Mouse (Mus musculus): Measurements from ENCODE around the gene Gm11549.

Gene Gm11549

DNA sequence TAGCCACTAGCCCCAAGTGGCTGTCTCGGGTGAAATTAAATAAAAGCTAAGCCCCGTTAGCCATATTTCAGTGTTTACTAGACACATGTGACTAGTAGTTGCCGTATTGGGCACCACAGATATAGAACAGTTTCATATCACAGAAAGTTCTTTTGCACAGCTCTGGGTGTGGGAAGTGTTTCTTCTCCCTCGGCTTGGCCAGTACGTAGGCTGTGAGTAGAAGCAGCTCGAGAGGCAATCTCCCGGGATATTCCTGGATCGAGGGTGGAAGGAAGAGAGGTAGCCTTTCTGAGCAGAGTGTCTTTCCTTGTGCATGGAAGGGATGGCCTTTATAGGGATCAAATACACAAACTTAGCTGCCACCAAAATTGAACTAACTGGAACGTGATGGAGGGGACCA, 5.4 kb downstream of the Gm11549 start:
- in situ Hi-C loops (cut with MboI) = no loop called here

DNA sequence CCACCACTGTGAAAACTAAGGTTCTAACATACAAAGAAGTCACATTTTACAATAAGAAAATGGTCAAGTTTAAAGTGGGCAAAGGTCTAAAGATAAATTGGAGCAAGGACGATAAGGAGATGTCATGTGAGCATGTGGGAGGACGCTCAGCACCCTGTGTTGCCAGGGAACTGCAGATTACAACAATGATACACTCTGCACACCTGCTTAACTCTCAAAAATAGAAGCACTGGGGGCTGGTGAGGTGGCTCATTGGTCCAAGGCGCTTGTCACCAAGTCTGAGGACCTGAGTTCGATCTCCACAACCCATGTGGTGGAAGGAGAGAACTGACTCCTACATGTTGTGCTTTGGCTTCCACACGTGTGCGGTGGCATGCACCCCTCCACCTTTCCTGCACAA, 10.1 kb downstream of the Gm11549 start:
- in situ Hi-C loops (cut with MboI) = no loop called here

DNA sequence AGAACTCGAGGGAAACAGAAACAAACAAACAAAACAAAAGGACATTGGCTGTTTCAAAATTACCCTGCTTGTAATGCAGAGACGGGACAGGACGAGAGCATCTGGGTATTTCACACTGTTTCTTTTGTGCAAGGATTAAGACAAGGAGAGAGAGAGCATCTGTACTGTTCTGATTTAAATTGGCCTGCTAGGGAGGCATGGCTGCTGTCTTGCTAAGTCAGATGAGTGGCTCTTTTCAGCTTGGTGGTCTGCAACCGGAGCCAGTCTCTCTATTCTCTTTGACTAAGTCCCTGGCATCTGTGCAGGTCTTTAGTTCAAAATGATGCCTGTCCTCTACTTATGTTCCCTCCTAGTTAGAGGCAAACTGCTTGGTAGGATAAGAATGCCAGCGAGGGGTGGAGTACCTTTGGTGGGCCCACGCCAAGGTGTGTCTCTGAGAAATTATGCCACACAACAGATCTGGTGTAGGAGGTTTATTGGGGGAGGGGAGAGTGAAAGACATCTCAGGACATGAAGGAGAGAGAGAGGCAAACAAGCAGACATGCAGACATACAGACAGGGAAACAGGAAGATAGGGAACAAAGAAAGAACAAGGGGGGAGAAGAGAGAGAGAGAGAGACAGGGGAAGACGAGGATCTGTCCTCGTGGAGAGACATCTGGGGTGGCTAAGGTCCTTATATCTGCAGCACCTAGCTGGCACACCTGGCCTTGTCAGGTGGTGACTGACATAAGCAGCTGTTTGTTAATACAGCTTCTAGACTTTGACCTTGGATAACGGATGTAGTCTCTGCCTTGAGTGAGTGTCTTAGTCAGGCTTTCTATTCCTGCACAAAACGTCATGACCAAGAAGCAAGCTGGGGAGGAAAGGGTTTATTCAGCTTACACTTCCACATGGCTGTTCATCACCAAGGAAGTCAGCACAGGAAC, 15.5 kb downstream of the Gm11549 start:
- in situ Hi-C loops (cut with MboI) = no loop called here

DNA sequence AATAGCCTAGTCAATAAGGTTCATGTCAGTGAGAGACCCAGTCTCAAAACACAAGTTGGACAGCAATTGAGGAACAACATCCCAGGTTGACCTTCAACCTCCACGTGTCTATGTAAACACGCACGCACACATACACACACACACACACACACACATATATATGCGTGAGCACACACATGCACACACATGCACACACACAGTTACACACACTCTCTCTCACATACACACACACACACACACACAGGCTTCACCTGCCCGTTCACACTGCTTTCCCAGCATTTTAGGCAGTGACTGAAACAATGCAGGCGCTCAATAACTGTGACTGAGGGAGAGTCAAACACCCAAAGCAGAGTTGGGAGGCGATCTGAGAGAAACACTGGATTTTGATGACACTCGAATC, 16.3 kb downstream of the Gm11549 start:
- in situ Hi-C loops (cut with MboI) = no loop called here

DNA sequence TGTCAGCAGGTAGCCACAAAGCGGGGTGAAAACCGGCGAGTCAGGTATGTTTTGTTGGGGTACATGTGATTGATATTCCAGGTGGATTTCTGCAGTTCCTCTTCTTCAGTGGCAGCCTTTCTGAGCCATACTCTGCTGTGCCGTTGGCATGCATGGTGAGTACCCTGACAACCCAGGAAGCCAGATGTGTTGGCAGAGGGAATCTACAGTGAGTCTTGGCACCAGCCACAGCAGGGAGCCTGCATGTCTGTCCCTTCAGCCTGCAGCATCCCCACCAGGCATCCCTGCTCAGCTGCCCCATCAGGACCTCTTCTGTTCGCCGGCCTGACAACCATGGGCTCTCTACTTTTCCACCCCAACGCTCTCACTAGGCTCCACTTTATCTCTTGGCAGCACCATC, 20.1 kb downstream of the Gm11549 start:
- in situ Hi-C loops (cut with MboI) = no loop called here

DNA sequence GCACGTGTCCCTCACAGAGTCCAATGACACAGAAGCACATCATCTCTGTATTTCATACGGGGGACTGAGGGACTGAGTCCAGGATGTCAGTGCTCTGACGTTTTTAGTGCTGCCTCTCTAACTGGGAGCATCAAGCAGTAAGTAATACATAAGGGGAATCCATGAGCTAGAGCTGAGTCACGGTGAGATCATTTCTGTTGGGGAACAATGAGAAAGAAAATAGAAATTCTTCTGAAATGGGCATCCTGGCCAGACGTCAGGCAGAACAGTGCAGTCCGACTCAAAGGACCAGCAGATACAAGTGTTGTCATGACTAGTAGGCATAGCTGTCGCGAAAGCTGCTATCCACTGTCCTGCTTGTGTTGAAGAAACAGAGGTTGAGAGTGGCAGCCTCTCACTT, 20.6 kb downstream of the Gm11549 start:
- in situ Hi-C loops (cut with MboI) = no loop called here

DNA sequence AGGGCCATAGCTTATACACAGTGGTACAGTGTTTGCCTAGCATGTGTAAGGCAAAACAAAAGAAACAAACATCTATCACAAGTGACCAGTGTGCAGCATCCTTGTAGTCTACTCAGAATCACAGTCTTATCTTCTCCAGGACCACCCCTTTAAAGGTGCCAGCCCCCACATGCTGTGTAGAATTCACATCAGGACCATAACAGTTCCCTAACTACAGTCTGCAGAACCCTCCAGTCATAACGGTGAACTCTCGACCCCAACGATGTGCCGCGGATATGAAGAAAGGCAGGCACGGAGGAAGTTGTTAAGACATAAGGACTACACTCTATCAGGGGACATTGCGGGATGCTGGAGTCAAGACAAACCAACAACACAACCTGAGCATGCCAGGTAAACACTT, 22.2 kb downstream of the Gm11549 start:
- in situ Hi-C loops (cut with MboI) = no loop called here

DNA sequence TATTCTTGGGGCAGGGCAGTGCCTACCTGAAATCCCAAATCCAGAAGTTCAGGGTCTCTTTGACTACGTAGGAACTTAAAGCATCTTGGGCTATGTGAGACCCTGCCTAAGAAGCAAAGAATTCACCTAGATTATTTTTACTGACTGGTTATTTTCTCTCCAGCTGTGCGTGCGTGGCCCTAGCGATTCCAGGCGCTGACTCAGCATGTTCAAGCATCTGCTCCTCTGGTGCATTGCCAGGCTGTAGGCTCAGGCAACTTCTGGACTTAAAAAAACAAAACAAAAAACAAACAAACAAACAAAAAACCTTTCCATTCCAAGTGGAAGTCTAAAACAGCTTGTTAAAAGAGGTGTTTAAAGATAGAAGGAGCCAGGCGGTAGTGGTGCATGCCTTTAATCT, 23.4 kb downstream of the Gm11549 start:
- in situ Hi-C loops (cut with MboI) = no loop called here

DNA sequence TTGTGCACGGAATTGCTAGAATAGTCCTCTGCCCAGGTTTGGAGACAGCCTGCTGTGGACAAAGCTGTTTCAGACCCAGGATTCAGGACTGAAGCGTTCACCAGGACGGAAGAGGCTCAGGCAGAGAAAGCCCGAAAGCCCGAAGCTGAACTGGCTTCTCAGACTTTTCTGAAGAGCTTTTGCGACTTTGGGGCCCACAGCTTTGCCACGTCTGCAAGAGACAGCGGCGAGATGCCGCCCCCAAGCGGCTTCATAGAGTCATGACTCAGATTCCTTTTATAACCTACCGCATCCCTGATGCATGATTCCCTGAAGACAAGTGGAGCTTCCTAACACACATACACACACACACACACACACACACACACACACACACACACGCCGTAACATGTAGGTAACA, 24.9 kb downstream of the Gm11549 start:
- in situ Hi-C loops (cut with MboI) = no loop called here

DNA sequence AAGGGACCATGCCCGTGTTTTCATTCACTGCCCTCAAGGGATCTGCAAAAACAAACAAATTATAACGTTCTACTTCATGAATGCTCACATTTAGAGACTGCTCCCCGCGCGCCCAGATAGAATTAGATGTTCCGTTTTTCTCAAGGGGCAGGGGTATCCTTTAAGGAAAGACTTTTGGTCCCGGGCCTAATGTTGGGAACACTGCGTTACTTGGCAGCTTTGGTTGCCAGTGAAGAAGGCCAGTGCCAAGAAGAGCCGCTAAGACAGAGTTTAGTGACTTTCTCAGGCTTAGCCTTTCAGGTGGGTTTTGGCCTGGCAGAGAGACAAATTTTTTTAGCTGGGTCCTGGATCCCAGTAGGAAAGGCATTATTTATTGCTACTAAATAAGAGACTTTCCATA, 25.3 kb downstream of the Gm11549 start:
- in situ Hi-C loops (cut with MboI) = no loop called here

DNA sequence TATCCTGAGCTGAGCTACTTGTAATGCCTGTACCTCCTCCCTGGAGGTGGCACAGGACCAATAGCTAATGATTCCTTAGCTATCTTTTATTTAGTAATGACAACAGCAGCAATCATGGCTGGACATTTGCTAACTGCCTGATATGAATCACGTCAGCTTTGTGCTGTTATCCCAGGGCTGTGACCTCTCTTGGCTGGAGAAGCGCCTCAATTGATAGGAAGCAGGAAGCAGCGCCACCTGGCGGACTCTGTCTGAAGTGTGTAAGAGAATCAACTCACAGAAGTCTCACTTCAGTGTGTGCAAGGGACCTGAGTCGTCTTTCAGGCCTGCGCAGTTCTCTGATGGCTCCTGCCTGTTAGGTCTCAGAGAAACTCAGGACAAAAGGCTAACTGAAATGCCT, 26.2 kb downstream of the Gm11549 start:
- in situ Hi-C loops (cut with MboI) = no loop called here

DNA sequence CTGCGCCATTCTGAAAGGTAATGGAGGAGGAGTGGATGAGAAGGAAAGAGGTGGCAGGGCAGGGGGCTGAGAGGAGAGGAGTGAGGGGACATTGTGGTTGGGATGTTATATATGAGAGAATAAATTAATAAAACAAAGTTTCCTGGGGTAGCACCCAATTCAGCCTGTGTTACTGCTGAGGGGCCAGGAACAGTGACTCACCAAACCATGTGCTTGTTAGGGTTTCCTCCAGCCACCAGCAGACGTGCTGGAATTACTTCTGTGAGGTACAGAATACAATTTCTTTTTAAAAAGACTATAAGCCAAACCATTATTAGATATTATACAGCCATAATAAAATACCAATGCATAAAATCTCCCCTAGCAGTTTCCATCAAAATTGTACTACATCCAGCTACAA, 27.0 kb downstream of the Gm11549 start:
- in situ Hi-C loops (cut with MboI) = no loop called here

DNA sequence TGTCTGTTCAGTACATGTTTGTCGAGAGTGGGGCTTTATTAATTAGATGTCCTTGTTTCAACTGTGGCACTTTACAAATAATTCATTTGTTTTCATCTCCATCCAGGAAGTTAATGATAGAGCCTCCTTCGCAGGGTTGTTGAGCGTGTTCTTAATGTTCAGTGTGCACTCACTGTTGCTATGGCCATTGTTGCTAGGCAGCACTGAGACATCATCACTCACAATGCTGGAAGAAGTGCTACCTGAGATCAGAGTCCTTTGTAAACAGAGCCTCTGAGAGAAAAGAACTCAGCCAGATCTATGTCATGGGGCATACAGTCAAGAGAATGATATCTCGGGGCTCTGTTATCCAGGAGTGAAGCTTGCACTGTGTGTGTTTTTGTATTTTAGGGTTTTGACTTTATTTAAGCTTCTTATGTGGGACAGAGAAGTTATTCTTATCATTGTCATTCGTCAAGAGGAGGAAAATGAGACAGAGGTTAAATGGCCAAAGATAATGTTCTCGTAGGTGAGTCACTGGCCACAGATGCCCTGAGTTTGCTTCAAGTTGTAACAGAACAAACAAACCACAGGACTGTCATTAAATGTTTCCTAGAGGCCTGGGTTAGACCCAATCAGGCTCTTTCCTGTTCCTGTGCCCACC, 27.9 kb downstream of the Gm11549 start:
- in situ Hi-C loops (cut with MboI) = no loop called here

DNA sequence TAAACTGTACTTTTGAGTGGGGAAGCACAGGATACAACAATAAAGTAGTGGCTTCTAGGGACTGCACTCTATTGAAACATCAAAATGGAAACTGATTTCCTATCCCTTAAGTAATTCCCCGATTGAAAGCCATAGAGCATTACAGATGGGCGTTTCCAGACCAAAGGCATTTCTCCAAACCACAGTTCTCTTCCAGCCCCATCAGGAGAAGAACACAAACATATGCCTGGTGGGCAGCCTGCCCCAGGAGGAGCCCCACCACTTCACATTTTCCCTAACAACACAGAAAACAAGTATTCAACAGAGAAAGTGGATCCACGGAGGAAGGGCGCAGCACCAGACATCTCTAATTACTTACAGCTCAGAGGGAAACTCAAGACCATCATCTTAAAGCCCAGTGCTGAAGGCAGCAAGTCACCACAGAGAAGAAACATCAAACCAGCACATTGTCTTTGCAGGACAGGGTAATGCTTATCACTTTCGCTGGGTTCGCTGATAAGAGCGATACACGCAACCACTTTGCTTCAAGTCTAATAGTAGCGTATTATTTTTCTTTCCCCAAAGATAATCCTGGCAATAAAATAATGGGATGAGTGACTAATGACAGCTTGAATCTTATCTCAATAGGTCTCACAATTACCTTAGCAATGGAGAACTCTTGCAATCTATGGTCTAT, 28.8 kb downstream of the Gm11549 start:
- in situ Hi-C loops (cut with MboI) = no loop called here

DNA sequence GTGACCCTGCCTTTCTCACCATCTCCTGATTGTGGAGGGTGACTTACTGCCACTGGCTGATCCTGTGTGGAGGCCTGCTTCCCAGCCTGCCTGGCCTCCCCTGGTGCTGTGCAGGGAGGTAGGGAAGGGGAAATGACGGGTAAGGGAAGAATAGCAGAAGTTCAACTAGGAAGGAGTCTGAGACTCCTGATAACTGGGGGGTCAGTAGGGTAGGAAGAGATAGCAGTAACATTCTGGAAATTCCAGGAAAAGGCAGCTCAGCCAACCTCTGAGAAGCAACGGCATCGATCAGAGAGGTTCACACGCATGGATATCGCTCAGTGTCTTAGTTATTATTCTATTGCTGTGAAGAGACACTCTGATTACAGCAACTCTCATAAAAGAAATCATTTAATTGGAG, 30.1 kb downstream of the Gm11549 start:
- in situ Hi-C loops (cut with MboI) = no loop called here

DNA sequence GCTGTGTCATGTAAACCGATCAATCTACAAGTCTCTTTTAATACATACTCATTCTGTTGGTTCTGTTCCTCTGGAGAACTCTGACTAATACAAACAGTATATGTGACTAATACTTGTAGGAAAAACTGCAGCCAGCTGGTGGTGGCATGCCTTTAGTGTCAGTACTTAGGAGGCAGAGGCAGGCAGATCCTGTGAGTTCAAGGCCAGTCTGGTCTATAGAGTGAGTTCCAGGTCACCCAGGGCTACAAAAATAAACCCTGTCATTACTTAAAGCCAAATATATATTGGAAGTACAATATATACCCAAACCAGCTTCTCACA, 32.1 kb downstream of the Gm11549 start:
- in situ Hi-C loops (cut with MboI) = no loop called here

DNA sequence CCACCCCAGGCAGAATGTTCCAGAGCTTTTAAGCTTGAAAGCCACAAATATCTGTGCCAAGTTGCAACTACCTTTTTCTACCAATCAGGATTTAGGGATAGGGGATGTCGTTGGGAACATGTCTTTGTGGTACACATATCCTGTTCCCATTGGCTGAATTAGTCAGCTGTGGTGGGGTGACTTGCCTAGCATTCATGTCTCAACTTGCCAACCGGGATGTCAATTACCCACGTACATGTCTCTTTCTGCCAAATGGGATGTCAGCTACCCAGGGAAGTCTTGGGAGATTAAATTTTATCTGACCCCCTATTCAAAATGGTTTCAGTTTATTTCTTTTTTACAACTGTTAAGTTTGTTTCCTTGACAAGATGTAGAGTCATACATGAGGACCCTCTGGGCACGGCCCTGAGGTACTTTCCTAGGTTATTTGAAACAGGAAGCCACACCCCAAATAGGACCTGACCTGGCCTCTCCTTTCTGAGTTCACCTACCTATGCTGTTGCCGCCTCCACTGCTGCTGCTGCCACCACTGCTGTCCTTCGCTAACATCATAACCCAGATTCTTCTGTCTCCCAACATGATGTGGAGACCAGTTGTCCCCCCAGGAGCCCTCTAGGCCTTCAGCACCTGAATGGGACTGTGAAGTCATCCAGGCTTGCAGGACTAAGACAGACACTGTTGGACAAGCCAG, 32.6 kb downstream of the Gm11549 start:
- in situ Hi-C loops (cut with MboI) = no loop called here

DNA sequence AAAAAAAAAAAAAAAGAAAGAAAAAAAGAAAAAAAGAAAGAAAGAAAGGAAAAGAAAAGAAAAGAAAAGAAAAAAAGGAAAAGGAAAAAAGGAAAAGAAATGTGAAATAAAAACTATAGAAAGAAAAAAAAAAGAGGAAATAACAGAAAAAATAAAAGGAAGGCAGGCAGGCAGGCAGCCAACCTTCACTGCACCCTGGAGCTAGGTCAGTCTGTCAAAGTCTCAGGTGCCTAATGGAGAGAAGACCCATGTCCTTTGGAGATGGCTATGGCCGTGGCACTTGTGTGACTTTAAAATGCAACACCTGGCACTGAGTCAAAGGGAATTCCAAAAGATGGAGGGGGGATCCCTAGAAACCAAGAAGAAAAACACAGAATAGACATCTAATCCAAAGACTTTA, 33.2 kb downstream of the Gm11549 start:
- in situ Hi-C loops (cut with MboI) = no loop called here

DNA sequence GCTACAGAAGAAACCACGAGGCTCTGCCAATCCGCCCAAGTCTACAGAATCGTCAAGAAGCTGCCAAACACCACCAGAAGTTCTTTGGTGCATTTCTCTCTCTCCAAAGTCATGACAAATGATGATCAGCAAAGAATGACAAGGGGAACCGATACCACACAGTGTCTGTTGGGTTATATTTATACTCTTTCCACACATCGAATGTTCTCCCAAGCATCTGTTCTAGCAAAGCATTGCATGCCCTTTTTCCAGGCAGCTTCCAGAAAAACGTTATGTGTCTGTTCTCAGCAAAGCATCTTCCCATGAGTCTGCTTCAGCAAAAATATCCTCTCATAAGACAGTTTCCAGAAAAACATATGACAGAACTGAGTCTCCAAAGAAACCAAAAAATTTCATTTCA, 34.7 kb downstream of the Gm11549 start:
- in situ Hi-C loops (cut with MboI) = no loop called here

DNA sequence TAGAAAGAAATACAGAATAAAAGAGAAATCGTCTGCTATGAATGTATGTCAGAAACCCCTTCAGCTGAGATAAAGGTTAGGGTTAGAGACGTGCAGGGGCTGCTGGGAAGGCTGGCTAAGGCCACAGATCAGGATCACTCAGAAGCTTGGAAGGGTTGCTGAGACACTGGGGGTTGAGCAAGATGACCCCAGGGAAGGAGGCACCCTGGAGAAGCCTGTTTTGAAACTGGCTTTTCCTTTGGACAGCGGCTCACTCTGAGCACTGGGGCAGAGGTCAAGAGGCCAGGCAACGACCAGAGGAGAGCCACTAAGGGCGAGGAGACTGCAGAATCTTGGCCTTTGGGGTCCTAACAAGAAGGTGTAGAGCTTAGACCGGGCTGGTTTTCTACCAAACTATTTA, 35.4 kb downstream of the Gm11549 start:
- in situ Hi-C loops (cut with MboI) = no loop called here

DNA sequence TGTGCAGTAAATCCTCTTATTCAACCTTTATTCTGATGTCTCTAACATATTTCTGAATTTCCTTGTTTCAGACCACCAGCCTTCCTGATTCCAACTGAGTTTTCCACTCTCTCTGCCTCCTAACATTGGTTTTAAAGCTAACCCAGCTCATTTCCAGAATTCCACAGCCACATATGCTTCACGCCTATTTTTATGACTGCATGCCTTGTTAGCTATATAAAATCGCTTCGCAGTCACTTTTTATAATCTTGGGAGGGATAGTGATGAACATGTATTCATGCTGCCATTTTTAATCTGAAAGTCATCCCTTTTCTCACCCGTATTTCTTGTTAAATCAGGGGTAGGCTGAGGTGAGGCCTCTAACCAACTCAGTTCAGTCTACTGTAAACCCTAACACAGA, 37.3 kb downstream of the Gm11549 start:
- in situ Hi-C loops (cut with MboI) = no loop called here

DNA sequence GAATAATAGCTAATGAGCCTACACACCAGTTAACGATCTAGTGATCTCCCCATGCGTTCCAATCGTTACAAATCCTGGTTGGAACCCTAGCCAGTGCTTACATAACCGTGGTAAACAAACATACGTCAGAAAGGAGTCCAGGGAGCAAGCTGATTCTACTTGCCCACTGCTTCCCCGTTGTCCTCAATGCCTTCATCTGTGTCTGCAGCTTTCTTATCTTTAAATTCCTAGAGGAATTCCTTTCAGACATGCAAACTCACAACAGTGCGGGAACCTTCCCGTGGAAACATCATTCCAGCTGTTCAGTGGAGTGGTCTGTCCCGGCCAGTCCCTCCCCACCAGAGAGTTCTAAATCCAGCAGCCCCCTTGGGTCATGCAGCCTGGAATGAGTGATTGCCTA, 38.7 kb downstream of the Gm11549 start:
- in situ Hi-C loops (cut with MboI) = no loop called here

DNA sequence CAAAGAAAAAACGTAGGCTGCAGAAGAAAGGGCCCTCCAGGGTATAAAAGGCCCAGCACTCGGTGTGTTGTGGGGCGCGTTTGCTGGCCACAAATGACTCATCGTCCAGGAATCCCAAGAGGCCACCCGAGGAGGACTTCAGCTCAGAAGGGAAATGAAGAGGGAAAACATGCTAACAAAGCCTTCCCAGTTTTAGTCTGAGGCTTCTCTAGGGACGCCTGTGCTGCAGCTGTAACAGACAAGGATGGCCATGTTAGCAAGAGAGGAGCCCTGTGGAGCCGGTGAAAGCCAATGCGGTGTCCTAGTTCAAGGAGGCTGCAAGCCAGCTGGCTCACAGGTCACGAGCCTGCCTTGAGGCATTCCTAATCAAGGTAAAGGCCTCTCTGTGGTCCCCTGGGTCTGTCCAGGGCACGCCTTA, 39.8 kb downstream of the Gm11549 start:
- in situ Hi-C loops (cut with MboI) = no loop called here
